Mouse (Mus musculus): Measurements from ENCODE around the gene Wdcp. TPM values are rescaled to one million over a fixed set of nuclear protein-coding genes. Genes with fewer than 3 reads are reported as not detected.
"Not testable (repeated sequence)": the region's sequence is repeated elsewhere in the genome, so short reads cannot be mapped to it uniquely, and the experiment has no call there.

The Wdcp gene
- 14.4 and 14.7 TPM in 2 replicates for polyA plus RNA-seq (2016; fragmentation: Nextera tagmentation; extraction: Ambion mirVana)

- Histone ChIP-seq H3K27ac (ENCODE audit: poor library complexity, severe bottlenecking) (peak within 1 kb of the TSS; percentile 74), H3K9ac (peak within 1 kb of the TSS; percentile 73), H3K4me1 (replicated peaks) (peaks cover 21% of the 10 kb centered on the region), H3K4me3 (peak within 1 kb of the TSS; percentile 78), H3K9me3 (replicated peaks) (no peaks in the 10 kb centered on the region), H3K36me3 (no peaks in the 10 kb centered on the region), H3K27me3 (replicated peaks) (no peaks in the 10 kb centered on the region), H3K4me2 (peak within 1 kb of the TSS; percentile 80)
- ATAC-seq (ENCODE audit: insufficient number of reproducible peaks, low FRiP score), result peak; percentile 91
- 0% methylated on average over 30 of the region's 30 CpGs for WGBS
Observed at GRCm38 (mm10) chr12:4842890-4843597, at the start of gene Wdcp. Gene Wdcp, plus strand, starts transcription at chr12:4843303.

- Histone ChIP-seq H3K4me1 (replicated peaks) (no peaks in the 10 kb centered on the region), H3K4me2 (no peak overlapping the region), H3K27me3 (replicated peaks) (no peaks in the 10 kb centered on the region), H3K9me3 (replicated peaks) (0 out of 2 replicates have a peak, but pooled peaks cover 3% of the 10 kb centered on the region), H3K36me3 (no peaks in the 10 kb centered on the region), H3K27ac (ENCODE audit: poor library complexity, severe bottlenecking) (no peak overlapping the region), H3K4me3 (no peak overlapping the region), H3K9ac (no peak overlapping the region)
- 76% methylated on average over 1 of the region's 1 CpGs for WGBS
- ATAC-seq (ENCODE audit: insufficient number of reproducible peaks, low FRiP score), result no peak
Observed at GRCm38 (mm10) chr12:4793718-4794117, 49.4 kb upstream of the Wdcp start.

GRCm38 (mm10) chr12:4797471-4797870 is 45.6 kb upstream of the Wdcp start:
- H3K4me2 ChIP-seq; H3K27ac ChIP-seq (ENCODE audit: poor library complexity, severe bottlenecking); H3K27me3 ChIP-seq (replicated peaks); H3K4me3 ChIP-seq; H3K9ac ChIP-seq; H3K36me3 ChIP-seq; ATAC-seq (ENCODE audit: insufficient number of reproducible peaks, low FRiP score); H3K4me1 ChIP-seq (replicated peaks): not testable (repeated sequence)
- 70% methylated on average over 6 of the region's 6 CpGs for WGBS
- H3K9me3 ChIP-seq (replicated peaks), result peaks cover 10% of the 10 kb centered on the region

GRCm38 (mm10) chr12:4811036-4811435 is 32.1 kb upstream of the Wdcp start:
- Histone ChIP-seq H3K4me3 (no peak overlapping the region), H3K9me3 (replicated peaks) (no peaks in the 10 kb centered on the region; the same call in 1 of the 2 replicates), H3K27me3 (replicated peaks) (no peaks in the 10 kb centered on the region), H3K4me2 (no peak overlapping the region), H3K36me3 (no peaks in the 10 kb centered on the region), H3K9ac (no peak overlapping the region), H3K27ac (ENCODE audit: poor library complexity, severe bottlenecking) (no peak overlapping the region), H3K4me1 (replicated peaks) (no peaks in the 10 kb centered on the region)
- no peak for ATAC-seq (ENCODE audit: insufficient number of reproducible peaks, low FRiP score)
- 70% methylated on average over 4 of the region's 4 CpGs for WGBS

- H3K4me1 ChIP-seq (replicated peaks), result peaks cover 4% of the 10 kb centered on the region; the same call in 1 of the 2 replicates
- no peak overlapping the region for H3K27ac ChIP-seq (ENCODE audit: poor library complexity, severe bottlenecking)
- H3K27me3 ChIP-seq (replicated peaks), result no peaks in the 10 kb centered on the region
- H3K4me3 ChIP-seq, result no peak overlapping the region
- ATAC-seq (ENCODE audit: insufficient number of reproducible peaks, low FRiP score), result no peak
- no peak overlapping the region for H3K4me2 ChIP-seq
- WGBS, result 48% methylated on average over 3 of the region's 3 CpGs
- no peaks in the 10 kb centered on the region for H3K36me3 ChIP-seq
- H3K9ac ChIP-seq, result no peak overlapping the region
- H3K9me3 ChIP-seq (replicated peaks), result no peaks in the 10 kb centered on the region; the same call in 1 of the 2 replicates
Observed at GRCm38 (mm10) chr12:4811705-4812104, 31.4 kb upstream of the Wdcp start.

- no peak for ATAC-seq (ENCODE audit: insufficient number of reproducible peaks, low FRiP score)
- Histone ChIP-seq H3K4me2 (no peak overlapping the region), H3K4me1 (replicated peaks) (peaks cover 7% of the 10 kb centered on the region), H3K27ac (ENCODE audit: poor library complexity, severe bottlenecking) (no peak overlapping the region), H3K9me3 (replicated peaks) (no peaks in the 10 kb centered on the region; the same call in 1 of the 2 replicates), H3K36me3 (no peaks in the 10 kb centered on the region), H3K4me3 (no peak overlapping the region), H3K9ac (no peak overlapping the region), H3K27me3 (replicated peaks) (no peaks in the 10 kb centered on the region)
- WGBS, result 80% methylated on average over 4 of the region's 4 CpGs
Observed at GRCm38 (mm10) chr12:4813636-4814035, 29.5 kb upstream of the Wdcp start.

GRCm38 (mm10) chr12:4816680-4817360 is 26.3 kb upstream of the Wdcp start:
- Histone ChIP-seq H3K27ac (ENCODE audit: poor library complexity, severe bottlenecking) (peak overlapping the region; percentile 90), H3K4me2 (peak overlapping the region; percentile 98), H3K36me3 (peaks cover 17% of the 10 kb centered on the region), H3K4me3 (peak overlapping the region; percentile 87), H3K4me1 (replicated peaks) (peaks cover 11% of the 10 kb centered on the region), H3K9me3 (replicated peaks) (no peaks in the 10 kb centered on the region), H3K9ac (peak overlapping the region; percentile 81), H3K27me3 (replicated peaks) (no peaks in the 10 kb centered on the region)
- peak; percentile 65 for ATAC-seq (ENCODE audit: insufficient number of reproducible peaks, low FRiP score)
- 6% methylated on average over 24 of the region's 24 CpGs for WGBS

- WGBS, result under 1% methylated on average over 49 of the region's 49 CpGs
Observed at GRCm38 (mm10) chr12:4817361-4818101, 25.6 kb upstream of the Wdcp start, which contains the start of gene Sf3b6. Gene Sf3b6, plus strand, starts transcription at chr12:4817544.

GRCm38 (mm10) chr12:4827256-4827655 is 15.8 kb upstream of the Wdcp start:
- Histone ChIP-seq H3K9ac (no peak overlapping the region), H3K27ac (ENCODE audit: poor library complexity, severe bottlenecking) (no peak overlapping the region), H3K27me3 (replicated peaks) (no peaks in the 10 kb centered on the region), H3K4me3 (no peak overlapping the region), H3K36me3 (peaks cover 71% of the 10 kb centered on the region), H3K4me2 (no peak overlapping the region), H3K4me1 (replicated peaks) (no peaks in the 10 kb centered on the region), H3K9me3 (replicated peaks) (no peaks in the 10 kb centered on the region)
- WGBS, result 79% methylated on average over 3 of the region's 3 CpGs
- no peak for ATAC-seq (ENCODE audit: insufficient number of reproducible peaks, low FRiP score)

More at GRCm38 (mm10) chr12:4817361-4818101, 25.6 kb upstream of the Wdcp start, which contains the start of gene Sf3b6:
- Histone ChIP-seq H3K4me3 (peak within 1 kb of the TSS; percentile 87), H3K9ac (peak within 1 kb of the TSS; percentile 82), H3K4me2 (peak within 1 kb of the TSS; percentile 98), H3K9me3 (replicated peaks) (no peaks in the 10 kb centered on the region), H3K36me3 (peaks cover 23% of the 10 kb centered on the region), H3K4me1 (replicated peaks) (peaks cover 11% of the 10 kb centered on the region), H3K27ac (ENCODE audit: poor library complexity, severe bottlenecking) (peak within 1 kb of the TSS; percentile 90), H3K27me3 (replicated peaks) (no peaks in the 10 kb centered on the region)
- peak; percentile 99 for ATAC-seq (ENCODE audit: insufficient number of reproducible peaks, low FRiP score)

GRCm38 (mm10) chr12:4836959-4837358 is 6.1 kb upstream of the Wdcp start:
- Histone ChIP-seq H3K27me3 (replicated peaks) (no peaks in the 10 kb centered on the region), H3K36me3 (peaks cover 7% of the 10 kb centered on the region)

GRCm38 (mm10) chr12:4840010-4840409 is 3.1 kb upstream of the Wdcp start:
- WGBS, result 45% methylated on average over 6 of the region's 6 CpGs
- Histone ChIP-seq H3K4me2 (peak overlapping the region; percentile 80), H3K9ac (no peak overlapping the region), H3K27me3 (replicated peaks) (no peaks in the 10 kb centered on the region), H3K27ac (ENCODE audit: poor library complexity, severe bottlenecking) (no peak overlapping the region), H3K4me1 (replicated peaks) (peaks cover 21% of the 10 kb centered on the region), H3K9me3 (replicated peaks) (no peaks in the 10 kb centered on the region), H3K4me3 (no peak overlapping the region), H3K36me3 (no peaks in the 10 kb centered on the region)
- ATAC-seq (ENCODE audit: insufficient number of reproducible peaks, low FRiP score), result no peak

More at GRCm38 (mm10) chr12:4836959-4837358, 6.1 kb upstream of the Wdcp start:
- Histone ChIP-seq H3K27ac (ENCODE audit: poor library complexity, severe bottlenecking) (no peak overlapping the region), H3K4me1 (replicated peaks) (peaks cover 10% of the 10 kb centered on the region), H3K9me3 (replicated peaks) (no peaks in the 10 kb centered on the region), H3K9ac (no peak overlapping the region), H3K4me2 (no peak overlapping the region), H3K4me3 (no peak overlapping the region)
- no peak for ATAC-seq (ENCODE audit: insufficient number of reproducible peaks, low FRiP score)
- 41% methylated on average over 4 of the region's 4 CpGs for WGBS

Measured in heart, embryonic 12.5 days (tissue).